Mouse (Mus musculus) heart, embryonic 14.5 days (tissue): ENCODE measurements around the gene Evx2. TPM values are rescaled to one million over a fixed set of nuclear protein-coding genes. Genes with fewer than 3 reads are reported as not detected.

ENCODE experiments used
- ATAC-seq: fragments of 200-750 bp; cut with Nextera tagmentation; 2 replicates; pipeline ENCODE4 v1.8.0; 2017; ENCODE audit warnings: low read depth, moderate TSS enrichment; ENCODE audit not compliant: insufficient number of reproducible peaks, insufficient read depth, low FRiP score
- H3K27ac ChIP-seq, 2 experiments: fragments of 200-500 bp in 1 of 2; fragments of 300-500 bp in 1 of 2; sonication (generic) in 1 of 2; replicated peaks in 1 of 2; 2 replicates each; pipeline ENCODE4 v1.5.1; 2012 to 2014; ENCODE audit warnings: low read depth in 2 of 2, low read length in 2 of 2, control low read depth in 1 of 2, mild to moderate bottlenecking in 1 of 2, mixed read lengths in 1 of 2; ENCODE audit not compliant: control insufficient read depth in 1 of 2, insufficient read depth in 1 of 2
- H3K27me3 ChIP-seq: fragments of 300-500 bp; sonication (generic); 2 replicates; pipeline ENCODE4 v1.6.1; 2014; ENCODE audit warnings: mild to moderate bottlenecking, low read length, control low read depth; ENCODE audit not compliant: control insufficient read depth, insufficient read depth
- H3K36me3 ChIP-seq: fragments of 300-500 bp; sonication (generic); 2 replicates; pipeline ENCODE4 v1.6.1; 2014; ENCODE audit warnings: mild to moderate bottlenecking, control low read depth, low read length, mixed read lengths; ENCODE audit not compliant: control insufficient read depth, insufficient read depth
- H3K4me1 ChIP-seq, 2 experiments: fragments of 200-500 bp in 1 of 2; fragments of 300-500 bp in 1 of 2; sonication (generic) in 1 of 2; 2 replicates each; pipeline ENCODE4 v1.6.1; 2012 to 2014; ENCODE audit warnings: low read length in 2 of 2, control low read depth in 1 of 2, mixed read lengths in 1 of 2; ENCODE audit not compliant: control insufficient read depth in 2 of 2, insufficient read depth in 2 of 2
- H3K4me2 ChIP-seq: fragments of 300-500 bp; sonication (generic); 2 replicates; pipeline ENCODE4 v1.6.1; 2014; ENCODE audit warnings: mild to moderate bottlenecking, low read length
- H3K4me3 ChIP-seq, 2 experiments: fragments of 200-500 bp in 1 of 2; fragments of 300-500 bp in 1 of 2; sonication (generic) in 1 of 2; 2 replicates each; pipeline ENCODE4 v1.5.1; 2012 to 2014; ENCODE audit warnings: low read length in 2 of 2, mild to moderate bottlenecking in 2 of 2, control low read depth in 1 of 2, low read depth in 1 of 2, moderate library complexity in 1 of 2; ENCODE audit not compliant: control insufficient read depth in 1 of 2, insufficient read depth in 1 of 2
- H3K9ac ChIP-seq: fragments of 300-500 bp; sonication (generic); 2 replicates; pipeline ENCODE4 v1.6.1; 2014; ENCODE audit warnings: mild to moderate bottlenecking, low read length
- H3K9me3 ChIP-seq: fragments of 300-500 bp; sonication (generic); 2 replicates; pipeline ENCODE4 v1.6.1; 2016; ENCODE audit warnings: low read length, control low read depth; ENCODE audit not compliant: control insufficient read depth
- WGBS: fragments of 180-500 bp; shearing (Covaris S2); extraction: QIAGEN DNeasy Blood & Tissue Kit; methylation state at CpG from one replicate; pipeline ENCODE4 v1.1.7; 2014; 5-methylcytosine and 5-hydroxymethylcytosine counted together
- polyA plus RNA-seq: library from polyadenylated mRNA; unstranded; fragments of >200 nt; fragmentation: Nextera tagmentation; extraction: Ambion mirVana; gene quantifications from 2 replicates; pipeline ENCODE4 v1.2.1, GENCODE M21; 2014

Evx2 gene
- polyA plus RNA-seq, 1 experiment from 2014 or later: not detected

DNA sequence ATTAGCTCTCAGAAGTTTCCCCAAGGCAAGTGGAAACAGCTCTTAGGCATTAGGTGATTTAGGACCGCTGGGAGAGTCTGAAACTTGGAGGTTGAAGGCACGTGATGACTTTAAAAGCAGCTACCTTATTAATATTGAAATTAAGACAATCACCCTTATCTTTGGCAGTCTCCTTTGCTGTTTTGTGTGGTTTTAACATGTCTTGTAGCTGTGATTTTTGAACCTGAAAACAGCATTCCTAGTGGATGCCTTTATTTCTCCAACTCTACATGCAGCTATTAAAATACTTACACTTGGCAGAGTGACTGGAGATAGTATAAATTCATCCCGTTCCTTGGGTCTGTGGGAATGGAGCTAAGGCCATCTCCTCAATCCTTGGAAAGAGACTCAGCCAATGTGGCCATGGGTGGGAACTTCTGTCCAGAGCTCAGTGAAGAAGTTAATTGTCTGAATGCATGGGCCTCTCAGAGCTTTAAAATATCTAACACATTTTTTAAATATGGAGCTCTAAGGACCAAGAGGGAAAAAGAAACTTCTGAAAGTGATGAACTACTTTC is 11.4 kb upstream of the Evx2 start:
- no peak for ATAC-seq
- no peaks in the 10 kb centered on the region for H3K9me3 ChIP-seq
- no peak overlapping the region for H3K27ac ChIP-seq
- peaks cover 5 to 12% of the 10 kb centered on the region in 2 experiments for H3K4me1 ChIP-seq
- H3K4me3 ChIP-seq: no peak overlapping the region
- peaks cover 97% of the 10 kb centered on the region for H3K27me3 ChIP-seq
- no peaks in the 10 kb centered on the region for H3K36me3 ChIP-seq
- no peak overlapping the region for H3K9ac ChIP-seq
- H3K4me2 ChIP-seq: no peak overlapping the region
- 0% methylated on average over 3 of the region's 3 CpGs for WGBS

DNA sequence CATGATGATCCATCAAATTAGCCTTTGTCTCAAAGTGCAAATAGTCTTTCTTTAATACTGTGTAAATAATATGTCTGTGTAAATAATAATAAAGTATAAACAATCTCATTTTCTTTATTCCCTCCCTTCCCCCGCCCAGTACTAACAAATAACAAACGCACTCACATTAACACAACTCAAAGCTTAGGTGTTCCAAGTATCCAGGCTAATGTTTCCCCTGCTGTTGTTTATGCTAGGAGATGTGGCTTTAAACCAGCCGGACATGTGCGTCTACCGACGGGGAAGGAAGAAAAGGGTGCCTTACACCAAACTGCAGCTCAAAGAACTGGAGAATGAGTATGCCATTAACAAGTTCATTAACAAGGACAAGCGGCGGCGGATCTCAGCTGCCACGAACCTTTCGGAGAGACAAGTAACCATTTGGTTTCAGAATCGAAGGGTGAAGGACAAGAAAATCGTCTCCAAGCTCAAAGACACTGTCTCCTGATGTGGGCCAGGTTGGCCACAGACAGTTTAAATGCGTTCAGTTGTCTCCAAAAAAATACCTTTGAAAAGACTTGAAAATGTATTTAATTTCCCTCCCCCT is 10.4 kb upstream of the Evx2 start:
- no peaks in the 10 kb centered on the region for H3K36me3 ChIP-seq
- no peak overlapping the region for H3K4me2 ChIP-seq
- peaks cover 97% of the 10 kb centered on the region for H3K27me3 ChIP-seq
- WGBS: 2% methylated on average over 14 of the region's 14 CpGs
- H3K4me3 ChIP-seq: no peak overlapping the region
- H3K9me3 ChIP-seq: no peaks in the 10 kb centered on the region
- ATAC-seq: no peak
- no peak overlapping the region for H3K27ac ChIP-seq
- H3K4me1 ChIP-seq: peaks cover 5 to 12% of the 10 kb centered on the region in 2 experiments
- no peak overlapping the region for H3K9ac ChIP-seq

DNA sequence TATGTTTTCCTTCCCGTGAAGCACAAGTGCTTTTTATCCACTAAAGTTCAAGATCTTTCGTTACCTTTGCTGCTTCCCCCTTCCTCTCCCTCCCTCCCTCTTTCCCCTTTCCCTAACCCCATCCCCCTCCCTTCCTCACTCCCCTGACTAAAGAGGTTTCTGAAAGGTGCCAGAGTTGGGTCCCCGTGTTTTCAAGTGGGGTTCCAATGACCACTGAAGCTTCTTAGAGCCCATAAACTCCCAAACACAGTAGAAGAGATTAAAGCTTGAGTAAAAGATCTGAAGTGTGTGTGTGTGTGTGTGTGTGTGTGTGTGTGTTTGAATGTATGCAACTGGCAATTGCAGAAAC is 9.8 kb upstream of the Evx2 start:
- 5% methylated on average over 3 of the region's 3 CpGs for WGBS
- Histone ChIP-seq H3K4me3 (no peak overlapping the region), H3K27ac (no peak overlapping the region), H3K27me3 (peaks cover 97% of the 10 kb centered on the region), H3K4me1 (peaks cover 5 to 12% of the 10 kb centered on the region in 2 experiments), H3K36me3 (no peaks in the 10 kb centered on the region), H3K9me3 (no peaks in the 10 kb centered on the region), H3K9ac (no peak overlapping the region), H3K4me2 (no peak overlapping the region)
- ATAC-seq: no peak

DNA sequence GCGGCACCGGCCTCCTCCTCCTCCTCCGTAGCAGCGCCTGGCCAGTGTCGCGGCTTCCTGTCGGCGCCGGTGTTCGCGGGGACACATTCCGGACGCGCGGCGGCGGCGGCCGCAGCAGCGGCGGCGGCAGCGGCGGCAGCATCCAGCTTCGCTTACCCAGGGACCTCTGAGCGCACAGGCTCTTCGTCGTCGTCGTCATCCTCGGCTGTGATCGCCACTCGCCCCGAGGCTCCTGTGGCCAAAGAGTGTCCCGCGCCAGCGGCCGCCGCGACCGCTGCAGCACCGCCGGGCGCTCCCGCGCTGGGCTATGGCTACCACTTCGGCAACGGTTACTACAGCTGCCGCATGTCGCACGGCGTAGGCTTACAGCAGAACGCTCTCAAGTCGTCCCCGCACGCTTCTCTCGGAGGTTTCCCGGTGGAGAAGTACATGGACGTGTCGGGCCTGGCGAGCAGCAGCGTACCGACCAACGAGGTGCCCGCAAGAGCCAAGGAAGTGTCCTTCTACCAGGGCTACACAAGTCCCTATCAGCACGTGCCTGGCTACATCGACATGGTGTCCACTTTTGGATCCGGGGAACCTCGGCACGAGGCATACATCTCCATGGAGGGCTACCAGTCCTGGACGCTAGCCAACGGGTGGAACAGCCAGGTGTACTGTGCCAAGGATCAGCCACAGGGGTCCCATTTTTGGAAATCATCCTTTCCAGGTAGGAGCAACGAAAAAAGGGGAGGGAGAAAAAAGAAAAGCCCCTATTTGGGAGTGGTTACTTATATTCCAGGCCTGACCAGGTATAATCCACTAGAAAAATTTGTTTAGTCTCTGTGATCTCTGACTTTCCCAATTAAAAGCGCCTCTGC is 9.2 kb upstream of the Evx2 start:
- Histone ChIP-seq H3K4me3 (peak overlapping the region; percentile 43 to 44), H3K36me3 (no peaks in the 10 kb centered on the region), H3K27me3 (peaks cover 97% of the 10 kb centered on the region), H3K27ac (no peak overlapping the region), H3K9ac (no peak overlapping the region), H3K4me2 (peak overlapping the region; percentile 75), H3K4me1 (peaks cover 5 to 12% of the 10 kb centered on the region in 2 experiments), H3K9me3 (no peaks in the 10 kb centered on the region)
- WGBS: under 1% methylated on average over 68 of the region's 74 CpGs
- no peak for ATAC-seq

DNA sequence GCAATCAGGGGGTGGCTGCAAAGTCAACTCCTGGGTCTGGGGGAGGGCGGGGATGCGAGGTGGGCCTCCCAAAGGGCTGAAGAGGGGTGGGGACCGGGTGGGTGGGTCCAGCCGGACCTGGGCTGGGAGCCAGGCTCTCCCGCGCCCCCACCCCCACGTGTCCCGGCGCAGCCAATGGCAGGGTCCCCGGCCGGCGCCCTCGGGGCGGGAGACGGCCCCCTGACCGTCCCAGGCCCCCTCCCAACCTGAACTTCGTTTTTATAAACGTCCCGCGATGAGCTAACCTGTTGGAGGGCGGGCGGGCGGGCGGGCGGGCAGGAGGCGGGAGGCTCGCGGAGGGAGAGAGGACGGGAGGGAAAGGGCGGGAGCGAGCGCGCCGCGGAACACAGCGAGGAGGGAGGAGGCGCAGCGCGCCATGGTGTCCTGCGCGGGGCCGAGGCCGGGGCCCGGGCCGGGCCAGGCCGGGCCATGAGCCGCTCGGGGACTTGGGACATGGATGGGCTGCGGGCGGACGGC is 8.5 kb upstream of the Evx2 start, which contains the start of gene Hoxd13:
TSS of gene Hoxd13 (plus strand) at position 469 of the 516 bp plus-strand sequence.
- Histone ChIP-seq H3K27ac (no peak within 1 kb of the TSS), H3K9me3 (no peaks in the 10 kb centered on the region), H3K4me1 (peaks cover 5 to 12% of the 10 kb centered on the region in 2 experiments), H3K4me3 (peak within 1 kb of the TSS; percentile 43 to 44), H3K27me3 (peaks cover 97% of the 10 kb centered on the region), H3K36me3 (no peaks in the 10 kb centered on the region), H3K4me2 (peak within 1 kb of the TSS; percentile 75), H3K9ac (no peak within 1 kb of the TSS)
- WGBS: under 1% methylated on average over 18 of the region's 51 CpGs
- no peak; the same call in 1 of the 2 replicates for ATAC-seq

DNA sequence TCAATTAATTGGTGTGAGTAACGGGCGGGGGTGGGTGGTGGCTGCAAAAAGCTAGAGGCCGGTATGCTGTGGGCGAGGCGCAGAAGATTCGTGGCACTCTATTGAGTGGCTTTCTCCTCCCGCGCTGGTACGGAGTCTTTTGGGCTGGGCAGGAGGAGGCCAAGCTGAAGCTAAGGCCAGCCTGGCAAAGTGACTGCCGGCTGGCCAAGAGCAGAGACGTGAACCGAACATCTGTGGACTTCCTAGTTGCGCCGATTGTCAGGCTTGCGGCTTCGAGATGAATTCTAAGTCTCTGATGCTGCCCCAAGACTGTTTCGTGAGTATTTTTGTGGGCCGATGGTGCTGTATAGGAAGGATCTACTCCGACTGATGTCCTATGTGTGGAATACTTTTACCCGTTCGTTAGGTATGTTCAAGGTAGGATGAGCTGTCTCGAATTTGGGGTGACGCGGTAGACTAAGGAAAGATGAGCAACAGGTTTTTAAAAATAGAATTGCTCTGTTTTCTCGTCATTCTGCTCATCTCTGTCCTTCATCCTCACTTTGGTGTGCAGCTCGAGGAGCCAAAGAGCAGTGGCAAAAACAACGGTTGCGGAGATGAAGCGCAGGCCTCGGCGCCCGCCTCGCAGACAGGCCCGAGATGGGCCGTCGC is 8.0 kb upstream of the Evx2 start:
- peaks cover 3 to 12% of the 10 kb centered on the region in 2 experiments; a peak in 3 of 4 replicates for H3K4me1 ChIP-seq
- H3K9ac ChIP-seq: no peak overlapping the region
- no peak overlapping the region for H3K27ac ChIP-seq
- peak overlapping the region in 1 of 2 experiments; percentile 44; a peak in 2 of 4 replicates for H3K4me3 ChIP-seq
- H3K36me3 ChIP-seq: no peaks in the 10 kb centered on the region
- H3K9me3 ChIP-seq: no peaks in the 10 kb centered on the region
- H3K27me3 ChIP-seq: peaks cover 97% of the 10 kb centered on the region
- ATAC-seq: no peak
- WGBS: 3% methylated on average over 36 of the region's 36 CpGs
- H3K4me2 ChIP-seq: 0 out of 2 replicates have a peak overlapping the region, but pooled peaks have one; percentile 75

DNA sequence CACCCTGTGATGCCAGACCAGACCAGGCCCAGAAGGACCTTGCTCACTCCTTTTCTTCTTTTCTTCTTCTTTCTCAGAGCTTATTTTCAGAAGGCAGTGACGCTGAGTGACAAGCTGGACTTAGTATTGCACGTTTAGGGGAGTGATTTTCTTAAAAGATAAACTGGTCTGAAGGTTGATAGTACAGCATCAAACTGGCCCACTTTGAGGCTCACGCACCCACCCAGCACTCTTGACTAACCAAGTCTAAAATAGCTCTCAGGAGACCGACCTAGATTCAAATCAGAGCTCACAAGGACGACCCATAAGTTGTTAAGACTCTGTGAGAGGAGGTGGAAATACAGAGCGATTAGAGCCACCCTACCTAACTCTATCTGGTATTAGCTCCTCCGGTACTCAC is 7.1 kb upstream of the Evx2 start:
- H3K9ac ChIP-seq: no peak overlapping the region
- no peak for ATAC-seq
- H3K9me3 ChIP-seq: no peaks in the 10 kb centered on the region
- no peak overlapping the region for H3K4me3 ChIP-seq
- 3% methylated on average over 7 of the region's 7 CpGs for WGBS
- no peak overlapping the region for H3K27ac ChIP-seq
- no peak overlapping the region for H3K4me2 ChIP-seq
- H3K36me3 ChIP-seq: no peaks in the 10 kb centered on the region
- H3K27me3 ChIP-seq: peaks cover 97% of the 10 kb centered on the region
- H3K4me1 ChIP-seq: peaks cover 3 to 16% of the 10 kb centered on the region in 2 experiments; a peak in 3 of 4 replicates
